Mouse (Mus musculus) myocyte (in vitro differentiated cells): ENCODE measurements at regions not wholly inside any gene's neighbourhood (a gene's known extent, or its start where the extent isn't known, plus 50 kb on each side); places are given as distances from the start of the nearest gene placed in this dataset.

Experiments
- E2F4 ChIP-seq: IDR thresholded peaks from one replicate; pipeline ENCODE4 v1.6.1; 2011; ENCODE audit warnings: mild to moderate bottlenecking, control low read depth, moderate library complexity; ENCODE audit not compliant: insufficient read depth
- MAX ChIP-seq: IDR thresholded peaks from one replicate; pipeline ENCODE4 v1.6.1; 2011; ENCODE audit warnings: low read depth, mild to moderate bottlenecking, control low read depth
- POLR2A ChIP-seq: IDR thresholded peaks from one replicate; pipeline ENCODE4 v1.6.1; 2011; ENCODE audit warnings: low read depth, mild to moderate bottlenecking, control low read depth, moderate library complexity; ENCODE audit not compliant: insufficient read length
- USF1 ChIP-seq: IDR thresholded peaks from one replicate; pipeline ENCODE4 v1.6.1; 2011; ENCODE audit warnings: low read depth, mild to moderate bottlenecking, control low read depth, moderate library complexity

DNA sequence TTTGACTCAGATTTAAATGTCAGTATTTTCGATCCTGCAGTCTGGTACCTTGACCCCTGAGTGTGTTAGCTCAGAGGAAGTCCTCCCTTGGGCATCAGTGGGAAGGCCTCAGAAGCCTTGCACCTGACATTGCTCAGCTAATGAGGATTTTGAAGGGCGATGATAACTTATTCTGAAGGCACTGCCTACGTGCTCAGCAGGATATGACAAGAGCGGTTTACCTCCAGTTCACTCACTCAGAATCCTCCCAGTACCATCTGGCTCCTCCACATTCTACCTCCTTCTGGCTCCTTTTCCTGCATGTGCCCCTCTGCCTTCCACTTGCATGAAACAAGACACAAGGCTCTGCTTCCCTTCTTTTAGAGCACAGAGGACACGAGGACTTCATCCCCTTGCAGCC, 497.5 kb downstream of the Igsf11 start:
- TF ChIP-seq USF1 (no peak), MAX (no peak), POLR2A (no peak), E2F4 (no peak)
